Mouse (Mus musculus) testis, adult 2 months (tissue): ENCODE measurements at regions not wholly inside any gene's neighbourhood (a gene's known extent, or its start where the extent isn't known, plus 50 kb on each side); places are given as distances from the start of the nearest gene placed in this dataset.

Experiments
- CTCF ChIP-seq: fragments of 200-500 bp; IDR thresholded peaks from 2 replicates; pipeline ENCODE4 v1.5.1; 2012; ENCODE audit warnings: low read depth, mild to moderate bottlenecking, inconsistent platforms, low read length, moderate library complexity; ENCODE audit not compliant: control insufficient read depth, insufficient read depth, insufficient replicate concordance
- POLR2A ChIP-seq: fragments of 200-500 bp; IDR thresholded peaks from 2 replicates; pipeline ENCODE4 v1.6.1; 2012; ENCODE audit warnings: low read depth, mild to moderate bottlenecking, inconsistent platforms, low read length, moderate library complexity; ENCODE audit not compliant: control insufficient read depth

GRCm38 (mm10) chr12:65656772-65657171 lies 431.5 kb downstream of the Wdr20rt start:
- TF ChIP-seq POLR2A (no peak), CTCF (no peak)
